Mouse (Mus musculus) adrenal gland, adult 2 months (tissue): ENCODE data around the gene Gorasp1. TPM values are rescaled to one million over a fixed set of nuclear protein-coding genes. Genes with fewer than 3 reads are reported as not detected.
A peak's percentile ranks its signal among the peaks of the same experiment; 100 is the strongest.

Source experiments
- DNase-seq: peaks from one replicate; pipeline ENCODE4 v3.0.0; 2021
- polyA plus RNA-seq: library from polyadenylated mRNA; depleted of rRNA; stranded (reverse); fragments of >200 nt; gene quantifications from 2 replicates; pipeline ENCODE4 v1.2.3, GENCODE M21; 2012
- total RNA-seq, 2 experiments: library from RNA; stranded (reverse); gene quantifications; 2 replicates each; pipeline ENCODE4 v1.2.3; 2021

Gene Gorasp1
- total and polyA plus RNA-seq, 3 experiments = 15.1 to 31.9 (median 30.5) TPM

DNA sequence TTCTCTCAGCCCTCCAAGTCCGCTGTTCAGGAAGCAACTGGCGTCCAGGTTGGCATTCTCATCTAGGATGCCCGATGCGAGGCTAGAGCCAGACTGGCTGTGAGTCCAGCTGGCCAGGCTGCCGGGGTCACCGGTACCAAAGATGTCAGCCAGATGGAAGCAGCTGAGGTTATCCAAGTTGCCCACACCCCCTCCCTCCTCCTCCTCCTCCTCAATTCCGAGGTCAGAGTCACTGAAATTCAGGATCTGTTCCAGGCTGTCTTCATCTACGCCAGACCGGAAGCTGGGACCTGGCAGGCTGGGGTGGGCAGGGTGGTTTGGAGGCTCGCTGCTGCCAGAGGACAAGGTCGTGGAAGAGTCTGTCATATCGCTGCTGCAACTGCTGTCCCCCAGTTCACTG is 35.2 kb upstream of the Gorasp1 start:
- peak; percentile 51 for DNase-seq

DNA sequence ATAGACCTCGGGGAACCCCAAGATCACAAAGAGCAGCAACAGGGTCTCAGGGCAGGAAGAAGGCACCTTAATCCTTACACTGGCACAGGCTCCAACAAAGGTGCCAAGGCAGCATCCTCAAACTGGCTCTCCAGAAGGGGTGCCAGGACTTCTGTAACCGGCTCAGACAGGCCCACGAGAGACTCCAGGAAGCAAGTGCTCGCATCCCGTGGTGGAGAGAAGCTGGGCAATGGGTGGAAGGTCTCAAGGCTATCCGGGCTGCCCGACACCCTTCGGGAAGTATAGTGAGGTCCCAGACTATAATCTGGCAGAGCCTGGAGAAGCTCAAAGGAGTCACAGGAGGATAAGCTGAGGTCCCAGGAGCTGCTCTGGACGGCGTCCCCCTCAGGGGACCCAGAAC is 34.8 kb upstream of the Gorasp1 start:
- no peak for DNase-seq

- peak; percentile 38 for DNase-seq
These were observed 33.6 kb upstream of the Gorasp1 start for GRCm38 (mm10) chr9:119970763-119971656.

DNA sequence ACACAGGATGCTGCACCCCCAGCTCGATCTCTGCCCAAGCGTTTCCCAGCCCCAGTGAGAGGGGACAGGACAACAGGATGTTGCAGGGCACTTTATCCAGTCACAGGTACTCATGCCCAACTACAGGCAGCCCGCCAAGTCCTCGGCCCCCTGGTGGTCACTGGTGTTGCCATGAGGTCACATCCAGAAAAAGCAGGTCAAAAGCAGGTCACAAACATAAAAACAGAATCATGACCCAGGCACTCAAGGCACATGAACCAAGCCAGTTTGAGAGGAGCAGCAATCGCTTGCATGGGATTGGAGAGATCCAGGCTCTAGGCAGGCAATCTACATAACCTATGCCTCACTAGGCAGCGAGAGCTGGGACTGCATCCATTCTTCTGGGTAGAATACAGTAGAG is 32.9 kb upstream of the Gorasp1 start:
- DNase-seq = peak; percentile 51

DNA sequence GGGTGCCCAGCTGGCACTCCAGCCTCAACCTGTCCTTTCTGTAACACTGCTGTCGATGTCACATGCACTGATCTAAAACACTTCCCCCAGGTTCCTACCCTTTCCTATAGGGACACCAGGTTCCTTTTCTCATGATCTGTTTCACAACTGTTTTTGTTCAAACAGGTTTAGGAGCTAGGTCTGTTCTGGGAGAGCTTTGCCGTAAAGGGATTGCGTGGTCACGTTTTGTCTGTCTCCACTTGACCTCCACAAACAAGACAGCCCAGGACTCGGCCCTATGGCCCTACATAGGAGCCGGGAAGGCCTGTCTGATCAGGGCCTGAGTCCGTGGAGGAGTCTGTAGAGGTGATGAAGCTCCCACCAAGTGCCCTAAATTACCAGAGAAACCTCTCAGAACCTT is 32.4 kb upstream of the Gorasp1 start:
- no peak for DNase-seq

- DNase-seq = peak; percentile 32
These were observed 29.0 kb upstream of the Gorasp1 start for GRCm38 (mm10) chr9:119966221-119966910.

- no peak for DNase-seq
These were observed 27.8 kb upstream of the Gorasp1 start for GRCm38 (mm10) chr9:119965186-119965585.

GRCm38 (mm10) chr9:119964206-119964605 is 26.8 kb upstream of the Gorasp1 start:
- DNase-seq = peak; percentile 49

- DNase-seq = peak; percentile 87
These were observed 25.8 kb upstream of the Gorasp1 start for GRCm38 (mm10) chr9:119962987-119963667.

- DNase-seq = no peak
These were observed 24.9 kb upstream of the Gorasp1 start for GRCm38 (mm10) chr9:119962216-119962615.

DNA sequence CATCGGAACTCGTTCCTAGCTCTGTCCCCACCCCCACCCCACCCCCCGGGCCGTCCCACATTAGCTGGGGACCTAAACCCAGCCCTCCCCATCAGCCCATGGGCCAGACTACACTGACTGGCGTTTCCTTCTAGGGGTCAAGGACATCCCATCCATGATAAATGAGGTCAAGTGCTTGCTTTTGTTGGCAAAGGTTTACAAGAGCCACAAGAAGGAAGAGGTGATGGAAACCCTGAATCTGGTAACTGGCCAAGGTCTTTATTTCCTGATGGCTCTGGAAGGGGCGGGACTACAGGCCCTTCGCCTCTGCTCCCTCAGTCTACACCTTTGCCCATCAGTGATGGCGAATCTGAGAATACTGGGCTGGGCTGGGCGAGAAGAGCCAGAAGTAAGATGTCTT is 21.5 kb upstream of the Gorasp1 start:
- DNase-seq = peak; percentile 54

DNA sequence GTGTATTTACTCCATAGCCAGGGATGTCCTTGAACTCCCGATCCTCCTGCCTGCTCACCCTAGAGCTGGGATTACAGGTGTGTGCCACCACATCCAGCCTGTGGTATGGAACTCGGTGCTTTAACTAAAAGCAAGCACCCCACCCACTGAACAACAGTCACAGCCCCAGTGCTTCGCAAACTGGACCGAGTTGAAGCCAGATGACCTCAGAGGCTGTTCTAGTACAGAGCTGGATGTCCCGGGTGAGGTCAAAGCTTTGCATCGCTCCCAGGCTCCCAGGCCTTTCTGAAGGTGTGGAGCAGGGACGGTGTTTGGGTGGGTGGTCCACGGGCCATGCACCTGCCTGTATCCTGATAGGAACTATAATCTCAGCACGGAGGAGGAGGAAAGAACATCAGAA is 14.0 kb upstream of the Gorasp1 start:
- DNase-seq = no peak

DNA sequence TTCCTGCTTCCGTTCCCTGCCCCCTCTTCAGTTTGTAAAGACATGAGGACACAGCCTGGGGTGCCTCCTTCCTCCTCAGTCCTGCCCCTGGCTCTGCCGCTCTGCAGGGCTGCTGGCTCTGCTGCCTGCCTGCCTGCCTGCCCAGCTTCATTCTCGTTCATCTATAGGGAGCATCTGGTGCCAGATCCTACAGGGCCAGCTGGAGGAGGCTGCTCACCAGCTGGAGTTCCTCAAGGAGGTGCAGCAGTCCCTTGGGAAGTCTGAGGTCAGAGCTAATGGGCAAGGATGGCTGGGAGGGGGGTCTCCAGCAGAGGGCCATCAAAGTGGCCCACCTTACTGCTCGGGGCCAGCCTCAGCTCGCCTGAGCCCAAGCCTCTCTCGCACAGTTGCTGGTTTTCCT is 13.1 kb upstream of the Gorasp1 start:
- no peak for DNase-seq

DNA sequence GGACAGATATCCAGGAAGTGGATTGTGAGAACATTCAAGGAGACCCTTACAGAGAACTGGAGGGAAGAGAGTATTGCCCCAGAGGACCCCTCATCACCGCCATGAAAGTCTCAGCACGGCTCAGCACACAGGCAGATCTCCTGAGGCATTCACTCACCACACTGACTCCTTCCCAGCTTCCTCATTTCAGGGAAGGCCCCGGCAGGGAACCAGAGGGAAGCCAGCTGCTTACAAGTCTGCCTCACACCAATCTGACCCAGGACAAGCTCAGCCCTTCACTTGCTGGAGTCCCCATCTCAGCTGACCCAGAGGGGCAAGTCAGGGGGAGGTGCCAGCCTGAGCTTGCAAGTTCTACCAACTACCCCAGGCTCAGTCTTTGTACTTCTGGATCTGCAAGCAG is 11.4 kb upstream of the Gorasp1 start:
- no peak for DNase-seq

GRCm38 (mm10) chr9:119945173-119945900 is 8.0 kb upstream of the Gorasp1 start:
- no peak for DNase-seq

GRCm38 (mm10) chr9:119943326-119943725 is 6.0 kb upstream of the Gorasp1 start:
- DNase-seq = no peak

GRCm38 (mm10) chr9:119941861-119942260 is 4.5 kb upstream of the Gorasp1 start:
- DNase-seq = no peak

DNA sequence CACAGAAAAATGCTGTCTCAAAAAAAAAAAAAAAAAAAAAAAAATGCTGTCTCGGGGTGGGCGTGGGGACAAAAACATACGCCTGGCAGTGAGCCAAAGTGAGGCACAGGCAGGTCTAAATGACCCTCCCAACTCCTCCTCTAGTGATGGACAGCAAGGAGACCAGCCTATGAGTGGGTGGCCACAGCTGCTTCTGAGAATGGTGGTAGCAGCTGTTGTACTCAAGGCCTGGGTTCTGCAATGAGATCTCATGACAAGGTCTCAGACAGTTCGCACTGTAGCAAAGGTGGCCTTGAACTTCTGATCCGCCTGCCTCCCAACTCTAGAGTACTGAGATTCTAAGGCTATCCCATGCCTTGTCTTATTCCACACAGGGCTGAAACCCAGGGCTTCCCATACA is 4.0 kb upstream of the Gorasp1 start:
- DNase-seq = peak; percentile 27

DNA sequence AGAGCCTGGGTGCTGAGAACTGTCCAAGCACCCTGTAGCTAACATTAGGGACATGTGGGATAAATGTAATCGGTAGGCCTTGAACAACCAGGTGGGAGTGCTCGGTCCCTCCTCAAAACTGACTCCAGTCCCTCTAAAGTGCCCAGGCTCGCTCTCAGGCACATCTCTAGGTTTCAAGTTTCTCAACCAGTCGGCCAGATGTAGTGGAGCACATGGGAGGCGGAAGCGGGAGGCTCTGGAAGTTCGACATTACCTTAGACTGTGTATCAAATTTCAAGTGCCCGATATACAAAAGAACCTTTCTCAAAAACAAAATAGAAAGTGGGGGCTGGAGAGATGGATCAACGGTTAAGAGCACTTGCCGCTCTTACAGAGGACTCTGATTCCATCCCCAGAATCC is 2.3 kb upstream of the Gorasp1 start:
- DNase-seq = no peak

DNA sequence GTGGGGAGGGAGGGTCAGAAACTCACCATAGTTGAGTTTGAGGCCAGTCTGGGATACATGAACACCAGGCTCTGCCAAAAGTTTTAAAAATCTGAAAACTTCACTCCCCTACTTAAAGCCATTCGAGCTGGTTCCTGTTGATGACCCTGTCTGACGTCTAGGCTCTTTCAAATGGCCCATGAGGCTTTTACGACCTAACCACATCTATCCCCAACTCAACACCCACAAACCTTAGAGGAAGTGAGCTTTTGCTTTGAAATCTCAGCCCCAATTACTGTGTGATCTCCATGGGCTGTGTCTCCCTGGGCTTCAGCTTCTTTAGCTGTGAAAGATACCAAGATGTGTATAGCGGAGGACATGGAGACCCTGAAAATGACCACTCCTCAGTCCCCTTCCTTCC is 1.1 kb upstream of the Gorasp1 start:
- DNase-seq = no peak

DNA sequence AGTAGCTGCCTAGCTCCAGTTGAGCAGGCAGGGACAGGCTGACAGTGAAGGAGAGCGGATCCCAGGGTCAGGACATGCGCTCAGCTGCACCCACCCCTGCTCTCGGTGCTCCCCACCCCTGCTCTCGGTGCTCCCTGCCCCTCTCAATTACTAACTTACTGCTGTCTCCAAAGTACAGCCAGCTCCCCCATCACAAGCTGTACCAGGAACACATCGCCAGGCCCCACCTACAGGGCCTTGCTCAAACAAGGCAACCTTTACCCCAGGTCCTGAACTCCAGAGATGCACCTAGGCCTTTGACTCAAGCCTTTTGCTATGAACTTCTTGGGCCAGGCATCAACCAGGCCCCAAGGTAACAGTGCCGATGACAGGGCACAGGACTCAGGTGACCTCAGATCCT is 3.7 kb downstream of the Gorasp1 start:
- DNase-seq = no peak

GRCm38 (mm10) chr9:119932358-119932757 is 5.0 kb downstream of the Gorasp1 start:
- peak; percentile 50 for DNase-seq
